Mouse (Mus musculus) kidney, postnatal 36 days (tissue): ENCODE data around the gene Prrt2.
A peak's percentile ranks its signal among the peaks of the same experiment; 100 is the strongest.

Source experiments
- DNase-seq, 2 experiments: peaks; one replicate each; pipeline ENCODE4 v3.0.0; 2021 to 2022; ENCODE audit warnings: mixed read lengths in 2 of 2

Prrt2 gene

DNA sequence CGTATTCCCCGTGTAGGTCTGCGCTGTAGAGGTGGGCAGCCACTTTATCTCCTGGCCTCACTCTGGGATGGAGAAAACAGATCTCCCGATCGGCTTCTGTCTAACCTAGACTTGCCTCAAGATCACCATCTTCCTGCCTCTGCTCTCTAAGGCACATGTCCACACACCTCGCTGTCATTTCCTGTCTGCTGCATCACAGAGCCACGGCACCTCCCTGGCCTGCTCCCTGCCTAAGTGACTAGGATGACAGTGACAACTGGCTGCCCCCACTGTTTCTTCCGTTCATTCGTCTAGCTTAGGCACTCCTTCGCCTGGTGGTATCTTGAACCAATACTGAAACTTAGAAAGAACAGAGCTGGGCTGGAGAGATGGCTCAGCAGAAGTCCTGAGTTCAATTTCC is 21.4 kb downstream of the Prrt2 start:
- DNase-seq: no peak

DNA sequence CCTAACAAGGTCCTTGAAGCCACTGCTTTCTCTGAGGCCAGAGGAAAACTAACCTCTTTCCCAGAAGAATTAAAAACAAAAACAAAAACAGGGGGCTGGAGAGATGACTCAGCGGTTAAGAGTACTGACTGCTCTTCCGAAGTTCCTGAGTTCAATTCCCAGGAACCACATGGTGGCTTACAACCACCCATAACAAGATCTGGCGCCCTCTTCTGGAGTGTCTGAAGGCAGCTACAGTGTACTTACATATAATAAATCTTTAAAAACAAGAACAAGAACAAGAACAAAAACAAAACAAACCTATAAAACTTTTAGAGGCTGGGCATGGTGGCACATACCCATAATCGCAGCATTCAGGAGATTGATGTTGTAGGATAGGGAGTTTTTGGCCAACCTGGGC is 24.6 kb downstream of the Prrt2 start:
- DNase-seq: peak in 1 of 2 experiments; percentile 54

DNA sequence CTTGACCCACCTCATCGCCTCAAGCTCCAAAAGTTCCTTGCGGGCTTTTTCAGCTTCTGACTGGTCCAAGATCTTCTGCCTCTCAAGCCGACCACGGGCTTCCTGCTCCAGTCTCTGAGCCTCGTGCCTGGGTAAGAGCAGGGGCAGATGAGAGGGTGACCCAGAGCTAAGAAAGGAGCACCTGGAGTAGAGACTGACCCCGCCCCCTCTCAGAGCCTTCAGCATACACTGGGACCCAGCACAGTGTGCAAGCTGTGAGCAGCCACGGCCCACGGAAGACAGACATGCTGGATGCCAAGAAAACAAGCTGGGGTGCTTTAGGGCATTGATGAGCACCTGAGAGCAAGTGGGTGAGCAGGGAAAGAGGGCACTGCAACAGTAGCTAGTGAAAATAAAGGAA is 32.2 kb downstream of the Prrt2 start:
- DNase-seq: no peak

DNA sequence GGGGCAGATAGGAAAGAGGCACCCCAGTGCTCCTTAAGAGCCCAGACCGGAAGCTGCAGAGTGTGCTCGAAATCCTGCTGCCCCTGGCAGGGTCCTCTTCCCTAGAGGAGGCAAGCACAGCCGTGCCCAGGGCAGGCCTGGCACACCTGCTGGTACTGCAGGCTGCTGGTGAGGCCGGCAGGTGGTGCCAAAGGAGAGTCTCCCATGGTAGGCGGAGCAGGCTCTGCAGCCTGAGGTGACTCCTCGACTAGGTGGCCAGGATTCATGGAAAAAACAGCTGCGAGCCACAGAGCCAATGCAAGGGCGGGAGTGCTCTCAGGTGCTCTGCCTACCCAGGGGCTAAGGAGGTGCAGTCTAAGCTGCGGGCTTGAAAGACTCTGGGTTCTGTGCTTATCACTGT is 34.7 kb downstream of the Prrt2 start:
- peak; percentile 77 to 85 for DNase-seq

DNA sequence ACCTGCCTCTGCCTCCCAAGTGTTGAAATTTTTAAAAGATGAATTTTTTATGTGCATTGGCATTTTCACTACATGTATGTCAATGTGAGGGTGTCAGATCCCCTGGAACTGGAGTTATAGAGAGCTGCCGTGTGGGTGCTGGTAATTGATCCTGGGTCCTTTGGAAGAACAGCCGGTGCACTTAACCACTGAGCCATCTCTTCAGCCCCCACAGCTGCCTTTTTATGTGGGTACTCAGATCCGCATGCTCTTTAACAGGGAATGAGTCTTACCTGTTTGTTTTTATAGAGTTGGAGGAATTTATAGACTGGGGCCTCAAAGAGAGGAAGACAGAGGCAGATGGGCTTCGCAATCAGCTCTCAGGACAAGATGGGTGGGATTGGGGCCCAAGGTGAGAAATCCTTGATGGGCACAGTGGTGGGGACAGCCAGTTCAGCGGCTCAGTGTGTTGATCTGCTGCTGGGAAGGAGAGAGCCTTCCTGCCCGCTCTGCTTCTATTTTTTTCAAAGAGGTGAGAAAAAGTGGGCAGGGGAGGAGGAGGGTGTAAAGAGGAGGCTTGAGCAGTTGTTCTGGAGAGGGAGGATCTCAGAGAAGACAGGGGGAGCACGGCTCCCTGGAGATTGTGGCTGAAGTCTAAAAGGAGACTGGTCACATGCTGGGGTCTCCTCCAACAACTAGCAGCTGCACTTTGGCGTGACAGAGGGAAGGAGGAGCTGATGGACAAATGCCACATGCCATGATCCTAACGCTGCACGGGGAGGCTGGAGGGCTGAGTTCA is 36.2 kb downstream of the Prrt2 start:
- DNase-seq: no peak

DNA sequence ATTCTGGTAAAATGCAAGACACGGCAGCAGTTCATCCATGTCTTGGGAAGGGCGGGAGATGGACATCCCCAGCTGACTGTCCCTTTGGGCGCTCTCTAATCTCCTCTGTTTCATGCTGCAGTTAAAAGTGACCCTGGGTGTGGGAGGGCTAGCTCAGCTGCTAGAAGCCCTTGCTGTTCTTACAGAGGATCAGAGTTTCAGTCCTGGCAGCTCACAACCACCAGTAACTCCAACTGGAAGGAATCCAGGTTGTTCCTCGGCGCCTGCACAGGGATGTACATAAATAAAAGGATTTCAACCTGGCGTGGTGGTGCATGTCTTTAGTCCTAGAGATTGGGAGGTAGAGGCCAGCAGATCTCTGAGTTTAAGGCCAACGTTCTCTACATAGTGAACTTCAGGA is 37.9 kb downstream of the Prrt2 start:
- DNase-seq: no peak

DNA sequence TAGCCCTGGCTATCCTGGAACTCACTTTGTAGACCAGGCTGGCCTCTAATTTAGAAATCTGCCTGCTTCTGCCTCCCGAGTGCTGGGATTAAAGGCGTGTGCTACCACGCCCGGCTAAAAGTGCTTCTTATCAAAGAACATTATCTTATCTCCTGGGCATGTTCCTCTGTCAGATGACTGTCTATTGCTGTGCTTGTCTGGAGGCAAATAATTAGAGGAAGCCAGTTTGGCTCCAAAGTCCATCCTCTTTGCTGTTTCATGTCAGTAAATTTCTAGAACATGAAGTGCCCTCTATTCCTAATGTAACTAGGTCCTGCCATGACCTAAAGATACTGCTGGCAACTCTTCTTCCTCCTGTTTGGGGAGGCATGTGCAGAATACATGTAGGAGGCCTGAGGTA is 39.0 kb downstream of the Prrt2 start:
- DNase-seq: no peak

DNA sequence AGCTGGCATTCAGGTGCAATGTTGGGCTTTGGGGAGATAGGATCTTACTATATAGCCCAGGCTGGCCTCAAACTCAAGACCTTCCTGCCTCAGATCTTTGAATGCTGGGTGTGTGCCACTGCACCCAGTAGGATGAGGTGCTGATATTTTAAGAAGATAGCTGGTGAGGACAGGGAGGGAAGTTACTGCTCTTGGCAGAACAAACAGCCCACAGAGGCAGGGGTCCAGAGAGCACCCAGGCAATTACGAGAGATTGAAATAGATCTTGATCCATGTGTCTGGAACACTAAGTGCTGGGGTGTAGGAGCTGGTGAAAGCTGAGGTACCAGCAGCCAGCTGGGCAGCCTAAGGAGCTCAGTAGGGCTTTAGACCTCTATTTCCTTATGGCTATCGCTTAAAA is 39.4 kb downstream of the Prrt2 start:
- no peak for DNase-seq

DNA sequence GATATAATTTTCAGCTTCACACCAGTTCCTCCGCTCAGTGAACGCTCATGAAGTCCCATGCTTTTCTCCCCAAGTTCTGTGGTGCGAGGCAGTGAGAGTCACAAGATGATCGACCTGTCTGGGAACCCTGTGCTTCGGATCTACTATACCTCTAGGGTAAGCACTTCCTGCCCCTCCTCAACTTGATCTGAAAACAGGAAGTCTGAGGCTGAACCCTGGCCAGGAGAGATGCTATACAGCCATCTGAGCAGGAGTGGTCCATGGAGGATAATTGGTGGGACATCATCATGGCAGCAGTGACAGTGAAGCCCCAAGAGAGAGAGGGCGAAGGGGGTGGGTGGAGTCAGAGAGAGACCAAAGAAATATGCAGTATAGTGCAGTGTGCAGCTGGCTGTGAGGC is 42.2 kb downstream of the Prrt2 start:
- no peak for DNase-seq

DNA sequence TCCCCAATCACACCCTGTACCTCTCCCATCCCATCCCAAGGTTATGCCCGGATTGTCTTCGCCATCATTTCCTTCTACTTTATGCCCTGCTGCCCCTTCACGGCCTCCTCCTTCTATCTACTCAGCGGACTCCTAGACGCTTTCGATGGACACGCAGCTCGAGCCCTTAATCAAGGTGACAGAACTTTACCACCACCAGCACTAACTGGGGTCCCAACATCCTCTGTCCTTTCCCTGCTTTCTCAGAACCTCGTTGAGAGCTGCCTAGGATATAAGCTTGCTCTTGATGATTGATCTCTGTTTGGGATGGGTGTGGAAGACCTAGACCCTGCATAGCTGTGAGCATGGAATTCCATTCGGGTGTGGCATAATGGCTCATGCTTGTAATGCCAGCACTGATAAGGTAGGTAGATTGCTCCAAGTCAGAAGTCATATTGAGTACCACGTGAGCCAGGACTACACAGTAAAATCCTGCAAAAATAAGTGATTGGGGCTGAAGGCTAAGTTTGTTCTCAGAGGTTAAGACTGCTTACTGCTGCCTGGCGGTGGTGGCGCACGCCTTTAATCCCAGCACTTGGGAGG is 44.0 kb downstream of the Prrt2 start:
- DNase-seq: peak in 1 of 2 experiments; percentile 14

DNA sequence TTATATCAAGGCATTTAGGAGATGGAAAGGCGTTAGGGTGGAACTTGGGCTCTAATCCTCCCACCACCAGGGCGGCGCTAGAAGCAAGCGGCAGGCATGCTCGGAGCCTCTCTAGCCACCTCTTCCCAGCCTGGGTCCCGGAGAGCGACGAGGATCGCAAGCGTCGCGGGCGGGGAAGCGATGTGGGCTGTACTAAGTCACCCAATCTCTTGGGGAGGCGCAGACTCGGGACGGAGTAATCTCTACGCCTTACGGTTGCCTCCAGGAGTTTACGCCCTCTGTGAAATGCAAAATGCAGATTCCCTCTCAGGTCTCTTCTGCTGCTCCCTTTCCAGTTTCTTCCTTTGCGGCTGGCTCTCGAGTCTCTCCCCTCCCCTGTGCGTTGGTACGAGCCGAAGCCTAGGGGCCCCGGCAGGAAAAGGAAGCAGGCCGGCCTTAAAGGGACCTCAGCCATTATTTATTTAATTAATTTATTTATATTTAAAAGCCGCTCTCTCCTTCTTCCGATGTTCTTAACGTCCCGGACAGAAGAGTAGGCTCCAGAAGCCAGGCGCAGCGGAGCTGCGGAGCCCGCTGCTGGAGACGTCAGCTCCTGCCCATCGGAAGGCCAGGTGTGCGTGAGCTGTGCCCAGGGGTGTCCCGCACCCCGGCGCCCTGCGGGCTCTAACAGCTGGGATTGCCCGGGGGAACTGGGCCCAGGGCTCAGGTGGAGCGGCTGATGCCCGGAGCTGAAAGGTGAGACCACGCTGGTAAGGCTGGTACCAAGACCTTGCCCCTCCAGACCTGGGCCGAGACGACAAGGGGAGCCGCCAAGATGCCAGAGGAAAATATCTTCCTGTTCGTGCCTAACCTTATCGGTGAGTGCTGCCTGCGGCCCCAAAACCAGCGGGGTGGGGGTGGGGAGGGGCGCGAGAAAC is 44.8 kb downstream of the Prrt2 start, which contains the start of gene Cdiptos:
Cdiptos (minus strand) TSS at position 149 of the 917 bp plus-strand sequence.
- peak; percentile 97 to 99 for DNase-seq

DNA sequence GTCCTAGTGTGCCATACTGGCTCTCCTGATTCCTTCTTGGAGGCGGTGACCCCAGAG is 45.3 kb downstream of the Prrt2 start, which contains the start of gene Cdipt:
Cdipt (plus strand) TSS at position 22 of the 57 bp plus-strand sequence.
- DNase-seq: no peak

DNA sequence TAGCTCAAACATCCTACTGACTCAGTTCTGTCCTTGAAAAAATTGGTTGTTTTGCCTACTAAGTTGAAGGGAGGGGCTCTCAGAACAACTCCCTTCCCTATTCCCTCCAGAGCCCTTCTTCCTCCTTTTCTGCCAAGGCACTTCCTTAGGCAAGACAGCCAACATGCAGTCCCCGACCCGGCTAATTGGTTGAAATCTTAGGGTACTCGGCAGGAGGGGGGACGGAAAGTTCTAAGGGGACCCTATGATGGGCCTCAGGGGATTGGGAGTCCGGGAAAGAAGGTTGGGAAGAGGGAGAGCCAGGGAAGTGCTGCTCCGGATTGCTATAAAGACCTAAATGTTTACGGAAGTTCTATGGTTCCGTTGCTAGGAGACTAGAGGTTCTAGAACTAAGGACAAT is 45.5 kb downstream of the Prrt2 start:
- peak; percentile 14 to 22 for DNase-seq
